Mouse (Mus musculus) embryo, embryonic 10.5 days (tissue): ENCODE results near the gene Lin7c.
A peak's percentile ranks its signal among the peaks of the same experiment; 100 is the strongest.

Experiments
- DNase-seq: peaks from one replicate; pipeline ENCODE4 v3.0.0-alpha.2; 2015; ENCODE audit warnings: low spot score

Lin7c gene

DNA sequence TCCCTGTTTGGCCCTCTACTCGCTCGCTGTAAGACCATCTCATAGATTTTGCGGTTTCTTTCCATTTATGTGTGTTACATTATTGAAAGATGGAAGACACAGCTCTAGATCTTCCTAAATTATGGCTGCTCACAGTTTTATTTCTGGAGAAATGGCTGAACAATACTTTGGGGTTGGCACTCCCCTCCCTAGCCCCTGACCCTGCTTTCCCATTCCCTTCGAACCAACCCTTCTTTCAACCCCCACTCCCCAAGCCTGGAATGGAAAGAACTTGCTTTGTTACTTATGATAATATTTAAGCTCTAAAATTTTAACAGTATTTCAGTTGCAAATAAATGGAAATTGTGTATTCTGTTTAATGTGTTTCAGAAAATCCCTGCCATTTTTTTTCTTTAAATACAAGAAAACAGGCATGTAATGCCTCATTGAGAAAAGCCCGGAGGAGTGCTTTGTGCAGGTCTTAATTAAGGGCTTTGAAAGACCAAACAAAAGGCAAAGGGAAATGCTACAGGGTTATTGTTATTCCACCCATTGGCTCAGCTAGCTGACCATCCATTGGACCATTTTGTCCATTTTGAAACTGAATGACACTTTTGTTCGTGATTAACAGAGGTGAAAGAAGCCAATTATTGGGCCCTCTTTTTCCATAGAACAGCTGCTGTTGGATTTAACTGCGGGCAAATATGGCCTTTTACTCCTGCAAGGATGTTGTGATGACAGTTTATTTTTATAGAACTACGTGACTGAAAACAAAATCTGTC, 52.3 kb downstream of the Lin7c start:
- peak; percentile 80 for DNase-seq

- DNase-seq, result no peak
These were observed 54.3 kb downstream of the Lin7c start for GRCm38 (mm10) chr2:109944995-109945394.

GRCm38 (mm10) chr2:109945532-109945931, 54.9 kb downstream of the Lin7c start:
- DNase-seq, result no peak

GRCm38 (mm10) chr2:109946426-109946825, 55.8 kb downstream of the Lin7c start:
- no peak for DNase-seq

DNA sequence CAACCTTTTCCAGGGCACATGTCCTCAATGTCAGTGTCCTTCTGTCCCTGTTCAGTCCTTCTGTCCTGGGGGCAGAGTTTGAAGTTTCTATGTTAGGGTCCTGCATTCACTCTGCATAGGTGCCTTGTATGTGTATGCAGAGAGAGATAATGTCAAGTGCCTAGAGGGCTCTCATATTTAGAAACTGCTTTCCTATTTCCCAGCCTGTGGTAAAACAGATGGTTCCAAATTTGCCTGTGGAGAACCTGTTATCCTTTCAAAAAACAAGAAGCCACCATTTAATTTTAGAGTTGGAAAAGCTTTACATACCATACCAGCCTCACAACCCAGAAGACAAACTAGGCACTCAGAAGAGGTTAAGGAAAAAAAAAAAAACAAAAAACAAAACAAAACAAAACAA, 58.9 kb downstream of the Lin7c start:
- no peak for DNase-seq

GRCm38 (mm10) chr2:109950311-109950710, 59.7 kb downstream of the Lin7c start:
- no peak for DNase-seq
